Mouse (Mus musculus) spleen, postnatal 0 days (tissue): ENCODE results near the gene Fosb. TPM values are rescaled to one million over a fixed set of nuclear protein-coding genes. Genes with fewer than 3 reads are reported as not detected.

Source experiments
- polyA plus RNA-seq: library from polyadenylated mRNA; unstranded; fragments of >200 nt; fragmentation: Nextera tagmentation; extraction: Ambion mirVana; gene quantifications from 2 replicates; pipeline ENCODE4 v1.2.1, GENCODE M21; 2015

Gene Fosb
- 0.07 TPM in 1 of 2 replicates, not detected in the other for polyA plus RNA-seq

DNA sequence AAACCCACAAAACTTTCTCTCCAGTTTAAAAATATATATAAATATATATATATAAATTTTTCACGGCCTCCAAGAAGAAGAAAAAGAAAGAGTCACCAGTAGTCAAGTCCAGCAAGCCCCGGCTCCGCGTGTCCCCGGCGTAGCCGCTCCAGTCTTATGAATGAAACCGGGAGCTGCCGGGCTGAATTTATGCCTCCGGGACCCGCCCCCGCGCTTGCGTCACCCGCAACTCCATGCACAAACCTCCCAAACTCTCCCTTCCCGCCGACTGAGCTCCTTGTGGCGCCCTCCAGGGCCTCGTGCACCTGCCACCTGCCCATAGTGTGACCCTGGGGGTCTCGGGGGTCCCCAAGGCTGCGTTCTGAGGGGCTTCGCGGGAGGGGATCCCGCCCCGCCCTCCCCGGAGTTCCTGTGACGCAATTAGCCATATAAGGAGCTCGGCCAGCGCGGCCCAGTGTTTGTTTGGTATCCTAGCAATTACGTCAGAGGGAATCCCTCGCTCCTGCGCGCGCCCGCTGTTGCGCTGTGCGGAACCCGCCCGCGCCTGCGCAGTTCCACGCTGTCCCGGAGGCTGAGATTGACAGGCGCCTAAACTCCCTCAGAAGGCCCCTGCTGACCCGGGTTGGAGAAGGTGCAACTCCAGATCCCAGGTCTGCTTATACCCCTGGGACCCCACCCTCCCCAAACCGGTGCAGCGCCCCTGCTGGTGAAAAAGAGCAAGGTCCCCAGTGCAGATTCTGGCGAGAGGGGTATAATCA lies at the start of gene Fosb:
Gene Fosb (minus strand): TSS at position 168 of the 758 bp plus-strand sequence.

DNA sequence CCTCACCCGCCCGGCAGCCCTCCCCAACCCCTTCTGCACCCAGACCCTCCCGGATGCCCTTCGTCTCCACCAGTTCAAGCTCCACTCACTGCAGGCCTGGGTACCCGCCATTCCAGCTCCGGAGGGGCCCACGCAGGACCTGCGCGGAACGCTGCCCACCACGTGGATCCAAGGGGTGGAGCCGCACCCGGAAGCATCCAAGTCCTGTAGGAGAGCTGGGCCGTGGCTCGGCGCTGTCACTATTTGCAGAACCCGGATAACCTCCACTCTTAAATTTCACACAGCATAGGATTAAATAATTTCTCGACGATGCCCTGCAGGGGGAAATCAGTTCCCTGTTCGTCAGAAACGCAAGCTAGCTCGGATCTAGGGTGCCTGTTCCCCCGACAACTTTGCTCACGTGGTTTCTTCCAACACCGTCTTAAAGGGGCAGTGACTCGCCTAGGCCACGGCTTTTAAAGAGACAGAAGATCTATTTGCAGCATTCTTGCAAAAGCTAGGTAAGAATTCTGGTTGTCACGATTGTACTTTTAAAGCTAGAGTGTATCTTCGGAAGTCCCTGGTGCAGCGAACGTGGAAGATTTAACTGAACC lies 49.5 kb upstream of the Fosb start, which contains the start of the genes Cd3eap and Ppp1r13l:
Gene Cd3eap (minus strand): TSS at position 185 of the 593 bp plus-strand sequence.
Gene Ppp1r13l (plus strand): TSS at position 451 of the 593 bp plus-strand sequence.

DNA sequence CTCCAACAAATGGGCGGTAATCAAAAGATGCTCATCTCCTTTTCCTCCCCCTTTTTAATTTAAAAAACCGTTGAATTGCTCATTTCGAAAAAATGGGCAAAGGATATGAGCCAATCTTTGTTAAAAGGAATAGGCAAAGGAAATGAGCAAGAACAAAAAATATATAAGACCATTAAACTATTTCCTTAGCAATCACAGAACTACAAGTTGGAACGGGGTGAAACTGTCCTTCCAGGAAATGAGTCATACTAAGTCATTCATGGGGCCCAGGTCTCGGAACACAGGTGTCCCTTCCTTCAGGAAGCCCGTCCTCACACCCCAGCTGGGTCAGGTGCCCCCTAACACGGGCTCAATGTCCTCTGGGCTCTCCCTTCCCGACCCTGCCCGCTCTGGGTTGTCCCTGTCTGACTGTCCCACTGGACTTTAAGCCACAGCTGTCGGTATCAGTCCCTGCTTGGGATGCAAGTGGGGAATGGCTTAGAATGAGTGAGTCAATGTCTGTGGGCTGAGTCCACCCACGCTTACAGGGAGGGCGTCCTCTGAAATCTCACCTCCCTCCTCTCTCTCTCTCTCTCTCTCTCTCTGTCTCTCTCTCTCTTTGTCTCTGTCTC lies 34.5 kb upstream of the Fosb start, which contains the start of gene Ercc1:
Gene Ercc1 (plus strand): TSS at position 542 of the 611 bp plus-strand sequence.

DNA sequence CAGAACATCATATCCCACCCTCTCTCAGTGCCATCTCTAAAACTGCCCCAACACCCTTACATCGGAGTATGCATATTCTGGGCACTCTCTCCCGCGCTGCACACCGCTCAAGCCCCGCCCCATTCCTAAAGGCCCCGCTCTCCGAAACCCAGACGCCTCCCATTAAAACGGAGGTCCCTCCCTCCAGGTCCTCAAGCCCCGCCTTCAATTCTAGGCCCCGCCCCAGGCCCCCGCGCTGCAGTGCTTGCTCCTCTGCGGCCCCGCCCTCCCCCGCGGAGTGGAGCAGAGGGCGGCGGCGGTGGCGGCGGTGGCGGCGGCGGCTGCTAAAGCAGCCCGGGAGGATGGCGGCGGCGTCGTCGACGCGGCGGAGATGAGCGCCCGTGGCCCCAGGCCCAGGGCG lies 27.5 kb downstream of the Fosb start, which contains the start of gene Rtn2:
Gene Rtn2 (plus strand): TSS at position 240 of the 400 bp plus-strand sequence.

DNA sequence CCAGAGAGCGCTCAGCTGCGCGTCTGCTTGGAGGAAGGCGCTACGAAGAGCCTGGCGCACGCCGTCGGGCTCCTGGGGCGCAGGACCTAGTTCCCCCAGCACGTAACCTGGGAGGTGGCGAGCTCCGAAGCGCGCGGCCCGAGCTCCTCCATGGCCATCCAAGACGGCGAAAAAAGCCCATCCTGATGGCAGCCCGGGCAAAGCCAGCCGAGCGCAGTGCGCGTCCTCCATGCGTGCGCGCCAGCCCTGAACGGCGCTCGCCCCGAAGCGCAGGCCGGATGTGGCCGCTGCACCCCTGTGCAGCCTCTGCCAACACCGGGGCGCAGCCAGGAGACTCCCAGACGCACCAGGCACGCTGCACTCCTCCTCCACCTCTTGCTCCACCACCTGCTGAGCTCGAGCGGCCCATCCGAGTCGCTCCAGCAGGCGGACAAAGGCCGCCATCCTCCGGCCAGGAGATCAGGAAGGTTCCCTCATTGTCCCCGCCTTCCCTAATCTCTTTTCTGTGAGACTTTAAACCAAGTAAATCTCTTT lies 30.2 kb downstream of the Fosb start, which contains the start of gene Ppm1n:
Gene Ppm1n (minus strand): TSS at position 484 of the 534 bp plus-strand sequence.

DNA sequence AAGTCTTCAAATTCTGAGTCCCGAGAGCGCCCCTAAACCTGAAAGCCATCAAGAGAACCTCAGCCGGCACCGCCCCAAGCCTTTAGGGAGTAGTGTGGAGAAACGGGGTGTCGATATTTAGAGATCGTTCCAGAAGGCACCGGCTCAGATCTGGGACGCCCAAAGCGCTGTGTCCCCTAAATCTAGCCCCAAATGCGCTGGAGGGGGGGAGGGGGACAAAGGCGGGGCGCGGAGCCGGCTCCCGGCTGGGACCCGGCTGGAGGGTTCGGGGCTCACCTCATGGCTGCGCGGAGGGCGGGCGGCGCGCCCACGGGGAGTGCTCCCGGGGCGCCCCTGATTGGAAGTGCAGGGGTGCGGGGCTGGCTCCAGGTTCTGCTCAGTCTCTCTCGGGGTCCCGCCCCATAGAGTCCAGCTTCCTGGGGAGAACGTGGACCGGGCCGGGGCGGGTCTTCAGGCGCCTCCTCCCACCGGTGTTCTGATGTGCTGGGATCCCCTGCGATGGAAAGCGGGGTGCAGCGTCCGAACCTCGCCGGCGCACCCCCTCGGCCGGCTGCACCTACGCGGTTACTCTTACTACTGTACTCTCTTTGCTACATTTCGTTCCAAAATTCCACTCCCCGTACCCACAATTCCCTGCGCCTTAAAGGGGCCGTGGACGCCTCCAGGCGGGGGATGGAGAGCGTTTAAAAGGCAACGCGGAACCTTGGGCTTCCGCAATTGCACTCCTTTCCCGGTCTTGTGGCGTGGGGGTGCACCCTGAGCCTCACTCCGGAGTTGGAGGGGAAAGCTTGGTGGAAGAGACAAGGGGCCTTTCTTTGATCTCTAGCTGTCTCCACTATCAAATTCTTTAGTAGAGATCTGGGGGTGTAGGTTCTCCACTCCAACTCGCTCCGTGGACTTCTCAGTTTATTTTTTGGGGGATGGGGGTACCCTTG lies 38.3 kb downstream of the Fosb start, which contains the start of gene Vasp:
Gene Vasp (minus strand): TSS at position 580 of the 935 bp plus-strand sequence.

Other genes with a start within 250 kb of the Fosb start
- gene Dmwd, start 233.8 kb downstream of the Fosb start, polyA plus RNA-seq = 5.5 and 7.2 TPM in 2 replicates
- 9.4 and 11.5 TPM in 2 replicates for gene Dmpk, start 226.2 kb downstream of the Fosb start, polyA plus RNA-seq
- 1.4 and 2.4 TPM in 2 replicates for gene Six5, start 215.5 kb downstream of the Fosb start, polyA plus RNA-seq
- gene Gm4969, start 191.7 kb downstream of the Fosb start, polyA plus RNA-seq = 0.25 and 0.51 TPM in 2 replicates
- 7.2 and 8.3 TPM in 2 replicates for gene Fbxo46, start 190.2 kb downstream of the Fosb start, polyA plus RNA-seq
- 6.5 and 7.0 TPM in 2 replicates for gene Qpctl, start 160.8 kb downstream of the Fosb start, polyA plus RNA-seq
- 84.5 and 92.5 TPM in 2 replicates for gene Snrpd2, start 160.3 kb downstream of the Fosb start, polyA plus RNA-seq
- 0.04 and 0.06 TPM in 2 replicates for gene Gipr, start 143.9 kb downstream of the Fosb start, polyA plus RNA-seq
- gene Eml2, start 133.6 kb downstream of the Fosb start, polyA plus RNA-seq = 3.9 and 5.1 TPM in 2 replicates
- 0.59 and 0.81 TPM in 2 replicates for gene Gpr4, start 97.5 kb downstream of the Fosb start, polyA plus RNA-seq
- 14.7 and 14.8 TPM in 2 replicates for gene Opa3, start 81.7 kb downstream of the Fosb start, polyA plus RNA-seq
- 71.2 and 86.4 TPM in 2 replicates for gene Vasp, start 38.2 kb downstream of the Fosb start, polyA plus RNA-seq
- gene Ppm1n, start 30.0 kb downstream of the Fosb start, polyA plus RNA-seq = 0.18 and 0.19 TPM in 2 replicates
- gene Rtn2, start 27.4 kb downstream of the Fosb start, polyA plus RNA-seq = 4.2 and 4.7 TPM in 2 replicates
- gene Ercc1, start 34.7 kb upstream of the Fosb start, polyA plus RNA-seq = 25.0 and 25.6 TPM in 2 replicates
- 14.4 and 16.6 TPM in 2 replicates for gene Cd3eap, start 49.4 kb upstream of the Fosb start, polyA plus RNA-seq
- gene Ppp1r13l, start 49.7 kb upstream of the Fosb start, polyA plus RNA-seq = 1.8 and 2.3 TPM in 2 replicates
- 7.3 and 9.0 TPM in 2 replicates for gene Ercc2, start 72.0 kb upstream of the Fosb start, polyA plus RNA-seq
- 0.65 and 0.82 TPM in 2 replicates for gene Klc3, start 94.1 kb upstream of the Fosb start, polyA plus RNA-seq
- 0.96 and 1.4 TPM in 2 replicates for gene Ckm, start 94.7 kb upstream of the Fosb start, polyA plus RNA-seq
- 2.9 and 3.6 TPM in 2 replicates for gene Mark4, start 148.8 kb upstream of the Fosb start, polyA plus RNA-seq
- gene Exoc3l2, start 153.3 kb upstream of the Fosb start, polyA plus RNA-seq = 1.3 and 2.0 TPM in 2 replicates
- 1.6 and 2.5 TPM in 2 replicates for gene Bloc1s3, start 198.3 kb upstream of the Fosb start, polyA plus RNA-seq
- gene Trappc6a, start 198.3 kb upstream of the Fosb start, polyA plus RNA-seq = 57.5 and 68.7 TPM in 2 replicates
- gene Nkpd1, start 207.8 kb upstream of the Fosb start, polyA plus RNA-seq = 0.08 TPM in 1 of 2 replicates, not detected in the other